Mouse (Mus musculus): ENCODE data around the gene Pde4a.

GRCm38 (mm10) chr9:21138386-21138785 is 27.1 kb upstream of the Pde4a start:
- TF ChIP-seq CTCF (IDR thresholded peaks at IDR 0.05; ENCODE audit: low read depth, low read length) = no peak
- no peak for TF ChIP-seq POLR2A (IDR thresholded peaks at IDR 0.05; ENCODE audit: insufficient read depth, low read length)

Data from ES-Bruce4 (cell line).